Mouse (Mus musculus) adrenal gland, postnatal 10 days (tissue): Measurements from ENCODE around the gene Gnptab. TPM values are rescaled to one million over a fixed set of nuclear protein-coding genes. Genes with fewer than 3 reads are reported as not detected.
"Not testable (repeated sequence)": the region's sequence is repeated elsewhere in the genome, so short reads cannot be mapped to it uniquely, and the experiment has no call there.

Experiments
- DNase-seq: peaks from one replicate; pipeline ENCODE4 v3.0.0; 2021; ENCODE audit warnings: mixed read lengths
- long read RNA-seq, 2 experiments: library from polyadenylated mRNA; stranded (forward); transcript quantifications; one replicate each; pipeline ENCODE4 v2.0.0; 2021
- total RNA-seq, 2 experiments: library from RNA; stranded (reverse); gene quantifications; 2 replicates each; pipeline ENCODE4 v1.2.3; 2021

Gene Gnptab
- total RNA-seq: 10 to 100 TPM; 20.0 to 33.8 TPM
- long read RNA-seq, experiment 1, full-length matches to known transcripts: 1 of 5 reads
- long read RNA-seq, experiment 1, partial matches to known transcripts: 1 of 5 reads
- long read RNA-seq, experiment 1, other reads (novel, unspliced or antisense): 3 of 5 reads
- long read RNA-seq, experiment 2, full-length matches to known transcripts: 2 of 5 reads
- long read RNA-seq, experiment 2, partial matches to known transcripts: 0 of 5 reads
- long read RNA-seq, experiment 2, other reads (novel, unspliced or antisense): 3 of 5 reads

- peak; percentile 95 for DNase-seq
Measured at GRCm38 (mm10) chr10:88379013-88379885, at the start of gene Gnptab, which contains the start of gene Dram1. TSS of gene Gnptab (plus strand) at chr10:88379132. TSS of gene Dram1 (minus strand) at chr10:88379080.

- DNase-seq: no peak
Measured at GRCm38 (mm10) chr10:88330695-88331094, 48.2 kb upstream of the Gnptab start.

- no peak for DNase-seq
Measured at GRCm38 (mm10) chr10:88340660-88341059, 38.3 kb upstream of the Gnptab start.

- DNase-seq: no peak
Measured at GRCm38 (mm10) chr10:88341368-88341767, 37.6 kb upstream of the Gnptab start.

- DNase-seq: no peak
Measured at GRCm38 (mm10) chr10:88345899-88346401, 33.0 kb upstream of the Gnptab start.

GRCm38 (mm10) chr10:88346454-88347245 is 32.3 kb upstream of the Gnptab start:
- no peak for DNase-seq

GRCm38 (mm10) chr10:88349800-88350199 is 29.1 kb upstream of the Gnptab start:
- DNase-seq: no peak

GRCm38 (mm10) chr10:88350687-88351086 is 28.2 kb upstream of the Gnptab start:
- DNase-seq: no peak

- DNase-seq: no peak
Measured at GRCm38 (mm10) chr10:88351411-88352103, 27.4 kb upstream of the Gnptab start.

GRCm38 (mm10) chr10:88352549-88352948 is 26.4 kb upstream of the Gnptab start:
- no peak for DNase-seq

- no peak for DNase-seq
Measured at GRCm38 (mm10) chr10:88354599-88354998, 24.3 kb upstream of the Gnptab start.

GRCm38 (mm10) chr10:88356114-88356982 is 22.6 kb upstream of the Gnptab start:
- DNase-seq: no peak

- DNase-seq: peak; percentile 89
Measured at GRCm38 (mm10) chr10:88356983-88357559, 21.9 kb upstream of the Gnptab start.

GRCm38 (mm10) chr10:88362218-88362617 is 16.7 kb upstream of the Gnptab start:
- no peak for DNase-seq

GRCm38 (mm10) chr10:88364221-88364620 is 14.7 kb upstream of the Gnptab start:
- DNase-seq: no peak

GRCm38 (mm10) chr10:88369233-88369632 is 9.7 kb upstream of the Gnptab start:
- no peak for DNase-seq

GRCm38 (mm10) chr10:88371793-88372192 is 7.1 kb upstream of the Gnptab start:
- no peak for DNase-seq

GRCm38 (mm10) chr10:88372436-88372835 is 6.5 kb upstream of the Gnptab start:
- DNase-seq: no peak

GRCm38 (mm10) chr10:88372945-88373344 is 6.0 kb upstream of the Gnptab start:
- DNase-seq: not testable (repeated sequence)

GRCm38 (mm10) chr10:88374984-88375383 is 3.9 kb upstream of the Gnptab start:
- DNase-seq: no peak
